Mouse (Mus musculus) adrenal gland, postnatal 25 days (tissue): Measurements from ENCODE around the gene Il17f. TPM values are rescaled to one million over a fixed set of nuclear protein-coding genes. Genes with fewer than 3 reads are reported as not detected.
"Not testable (repeated sequence)": the region's sequence is repeated elsewhere in the genome, so short reads cannot be mapped to it uniquely, and the experiment has no call there.

ENCODE experiments used
- DNase-seq: peaks from one replicate; pipeline ENCODE4 v3.0.0; 2021; ENCODE audit warnings: mixed read lengths
- long read RNA-seq: library from polyadenylated mRNA; stranded (forward); transcript quantifications from one replicate; pipeline ENCODE4 v2.0.0, GENCODE M21; 2021
- total RNA-seq: library from RNA; stranded (reverse); gene quantifications from 2 replicates; pipeline ENCODE4 v1.2.3, GENCODE M21; 2021

Gene Il17f
- total RNA-seq: not detected in 2 replicates
- long read RNA-seq: 0 reads

DNA sequence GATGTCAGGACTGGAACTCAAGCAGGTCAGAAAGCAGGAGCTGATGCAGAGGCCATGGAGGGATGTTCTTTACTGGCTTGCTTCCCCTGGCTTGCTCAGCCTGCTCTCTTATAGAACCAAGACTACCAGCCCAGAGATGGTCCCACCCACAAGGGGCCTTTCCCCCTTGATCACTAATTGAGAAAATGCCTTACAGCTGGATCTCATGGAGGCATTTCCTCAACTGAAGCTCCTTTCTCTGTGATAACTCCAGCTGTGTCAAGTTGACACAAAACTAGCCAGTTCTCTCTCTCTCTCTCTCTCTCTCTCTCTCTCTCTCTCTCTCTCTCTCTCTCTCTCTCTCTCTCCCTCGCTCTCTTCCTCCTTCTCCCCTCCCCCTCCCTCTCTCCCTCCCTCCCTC, at the start of gene Il17f:
Il17f (minus strand) TSS at position 101 of the 400 bp plus-strand sequence.
- DNase-seq: not testable (repeated sequence)

DNA sequence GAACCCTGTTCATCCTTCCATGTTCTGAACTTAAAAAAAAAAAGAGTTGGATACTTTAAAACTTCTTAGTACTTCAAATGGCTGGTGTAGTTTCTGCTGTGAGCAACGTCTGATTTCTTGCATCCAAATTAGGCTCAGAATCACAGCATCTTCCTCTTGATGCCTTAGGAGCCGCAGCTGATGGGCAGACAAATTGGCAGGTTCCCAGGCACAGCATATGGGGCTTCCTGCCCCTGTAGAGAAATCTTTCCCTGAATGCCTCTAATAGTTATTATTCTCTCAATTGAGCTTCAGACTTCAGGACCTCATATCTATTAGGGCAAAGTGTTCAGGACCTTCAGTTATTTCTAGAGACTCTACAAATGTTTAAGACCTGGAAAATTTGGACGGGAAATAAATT, 49.5 kb upstream of the Il17f start:
- DNase-seq: no peak

DNA sequence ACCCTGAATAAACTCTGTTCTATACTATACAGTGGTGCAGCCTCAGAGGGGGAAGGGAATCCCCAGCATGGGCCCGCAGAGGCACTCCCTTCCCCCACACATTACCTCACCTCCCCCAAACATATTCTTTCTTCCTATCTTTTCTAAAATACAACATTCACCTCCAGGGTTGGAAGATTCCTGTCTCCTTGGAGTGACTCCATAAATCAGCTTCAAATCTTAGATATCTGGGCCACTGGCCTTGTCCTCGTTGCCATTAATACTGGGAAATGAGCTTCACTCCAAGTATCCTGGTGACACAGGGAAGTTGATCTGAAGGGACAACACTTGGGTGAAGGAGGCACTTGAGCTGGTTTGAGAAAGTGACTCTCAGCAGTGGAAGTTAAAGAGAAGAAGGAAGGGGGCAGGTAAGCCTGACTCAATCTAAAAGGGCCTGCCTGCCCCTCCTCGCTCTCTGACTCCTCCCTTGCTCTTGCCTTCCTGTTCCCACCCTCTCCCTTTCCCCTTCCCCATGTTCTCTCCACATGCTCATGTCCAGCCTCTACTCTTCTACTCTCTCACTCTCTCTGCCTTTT, 46.2 kb upstream of the Il17f start:
- no peak for DNase-seq

DNA sequence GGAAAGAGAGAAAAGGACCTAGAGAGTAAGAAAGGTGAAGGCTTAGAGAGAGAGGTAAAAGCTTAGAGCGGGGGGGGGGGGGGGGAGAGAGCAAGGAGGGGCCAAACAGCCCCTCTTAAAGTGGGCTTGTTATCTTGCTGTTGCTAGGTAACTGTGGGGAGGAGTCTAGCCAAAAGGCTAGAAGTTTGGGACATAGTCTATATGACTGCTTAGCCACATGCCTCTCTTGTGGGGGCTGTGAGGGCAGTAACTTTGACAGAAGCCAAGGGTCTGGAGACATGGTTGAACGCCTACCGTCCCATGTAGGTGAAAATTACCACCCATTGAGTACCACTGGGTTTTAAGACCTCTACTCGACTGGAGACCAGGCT, 42.7 kb upstream of the Il17f start:
- DNase-seq: no peak

DNA sequence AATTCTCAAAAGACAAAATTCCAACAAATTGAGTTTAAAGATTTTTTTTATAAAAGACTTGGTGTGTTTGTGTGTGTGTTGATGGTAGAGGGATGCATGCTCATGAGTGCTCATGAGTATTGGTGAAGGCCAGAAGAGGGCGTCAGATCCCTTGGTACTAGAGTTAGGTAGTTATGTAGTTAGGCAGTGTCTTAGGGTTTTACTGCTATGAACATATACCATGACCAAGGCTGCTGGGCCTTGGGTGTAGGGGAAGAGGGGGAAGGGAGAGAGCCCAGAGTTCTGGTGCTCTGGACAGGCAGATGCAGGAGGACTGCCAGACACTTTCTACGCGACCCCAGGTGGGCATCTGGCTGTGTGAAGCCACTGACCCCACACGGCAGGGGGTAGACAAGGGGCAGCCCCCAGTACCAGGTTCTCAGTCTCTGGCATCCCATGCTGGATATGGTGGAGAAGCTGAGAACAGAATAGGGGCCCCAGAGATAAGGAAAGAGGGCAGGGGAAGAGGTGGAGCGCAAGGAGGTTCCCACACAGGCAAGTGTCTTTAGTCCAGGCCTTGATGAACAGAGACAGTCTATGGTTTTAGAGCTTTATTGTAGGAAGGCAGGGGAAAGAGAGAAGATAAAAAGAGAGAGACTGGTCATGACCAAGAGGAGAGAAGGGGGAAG, 42.2 kb upstream of the Il17f start:
- no peak for DNase-seq

DNA sequence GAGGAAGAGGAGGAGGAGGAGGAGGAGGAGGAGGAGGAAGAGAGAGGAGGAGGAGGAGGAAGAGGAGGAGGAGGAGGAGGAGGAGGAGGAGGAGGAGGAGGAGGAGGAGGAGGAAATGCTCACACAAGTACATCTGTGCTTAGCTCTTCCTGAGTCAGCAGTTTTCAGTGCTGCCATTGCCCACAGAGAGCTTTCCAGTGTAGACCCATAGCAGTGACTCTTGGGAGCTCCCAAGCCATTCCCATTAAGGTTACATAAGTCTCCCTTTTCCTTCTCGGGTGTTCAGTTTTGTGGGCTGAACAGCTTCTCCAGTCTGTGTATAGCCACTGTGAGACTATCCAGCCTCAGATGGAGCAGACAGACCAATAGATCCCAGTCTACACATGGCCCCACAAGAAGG, 40.1 kb upstream of the Il17f start:
- DNase-seq: no peak

DNA sequence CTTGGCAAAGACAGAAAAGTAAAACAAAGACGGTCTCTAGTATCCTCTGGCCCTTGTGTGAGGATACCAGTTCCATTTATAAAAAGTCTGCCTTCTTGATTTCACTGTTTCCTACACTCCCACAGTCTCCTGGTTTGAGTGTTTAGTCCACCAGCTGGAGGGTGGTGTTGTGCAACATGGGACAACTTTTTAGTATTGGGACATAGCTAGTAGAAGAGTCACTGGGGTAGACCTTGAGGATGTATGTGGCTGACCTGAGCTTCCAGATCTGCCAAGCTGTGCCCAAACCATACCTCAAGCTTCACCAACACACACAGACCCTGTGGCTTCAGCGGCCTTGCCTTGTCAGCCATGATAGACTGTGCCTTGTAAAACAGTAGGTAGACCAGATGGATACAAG, 37.6 kb upstream of the Il17f start:
- no peak for DNase-seq

DNA sequence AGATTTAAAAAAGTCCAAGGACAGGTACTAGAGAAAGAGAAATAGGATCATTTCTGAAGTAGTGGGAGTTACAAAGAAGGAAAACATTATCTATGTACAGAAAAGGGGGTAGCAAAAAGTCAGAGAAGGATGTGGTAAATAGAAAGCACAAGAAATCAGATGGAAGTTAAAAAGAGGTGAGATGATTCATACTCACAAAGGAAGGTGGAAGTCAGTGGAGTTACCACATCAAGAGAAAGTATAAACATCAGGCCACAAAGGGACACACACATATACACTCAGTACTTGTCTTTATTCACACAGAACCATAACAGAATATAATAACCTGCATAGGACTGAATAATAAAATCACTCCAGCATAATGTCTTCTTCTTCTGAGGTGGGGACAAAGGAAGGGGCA, 34.6 kb upstream of the Il17f start:
- no peak for DNase-seq

DNA sequence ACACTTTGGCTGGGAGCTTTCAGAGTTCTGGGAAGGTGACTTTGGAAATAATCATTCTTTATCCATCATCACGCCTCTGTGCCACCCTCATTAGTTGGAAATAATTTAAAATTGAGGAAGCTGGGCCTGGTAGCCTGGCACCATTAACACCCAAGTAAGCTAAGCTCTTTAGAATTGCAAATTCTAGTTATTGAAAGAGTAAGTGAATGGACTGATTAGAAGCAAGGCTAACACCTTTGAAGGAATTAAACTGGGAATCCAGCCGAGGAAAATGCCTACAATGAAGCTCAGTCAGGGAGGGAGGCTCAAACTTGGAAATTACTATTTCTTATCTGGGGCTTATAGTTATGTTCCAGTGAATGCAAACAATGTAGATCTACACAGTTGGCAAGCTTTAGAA, 33.5 kb upstream of the Il17f start:
- no peak for DNase-seq

DNA sequence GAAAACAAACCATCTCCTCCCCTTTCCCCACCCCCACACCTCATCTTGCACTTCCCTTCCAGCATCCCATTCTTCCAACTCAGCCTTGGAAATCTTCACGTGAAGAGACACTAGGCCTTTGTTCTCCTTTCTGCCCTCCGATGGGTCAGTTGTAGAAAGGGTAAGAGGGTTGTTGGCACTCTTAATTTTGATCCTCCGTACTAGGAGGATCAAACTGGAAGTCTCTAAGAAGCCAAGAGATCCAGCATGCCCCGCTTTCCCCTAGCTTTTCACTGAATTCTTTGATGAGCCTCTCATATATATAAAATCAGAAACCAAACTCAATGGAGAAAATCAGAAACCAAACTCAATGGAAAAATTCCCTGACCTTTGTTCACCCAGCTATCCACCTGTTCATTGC, 33.1 kb upstream of the Il17f start:
- no peak for DNase-seq

DNA sequence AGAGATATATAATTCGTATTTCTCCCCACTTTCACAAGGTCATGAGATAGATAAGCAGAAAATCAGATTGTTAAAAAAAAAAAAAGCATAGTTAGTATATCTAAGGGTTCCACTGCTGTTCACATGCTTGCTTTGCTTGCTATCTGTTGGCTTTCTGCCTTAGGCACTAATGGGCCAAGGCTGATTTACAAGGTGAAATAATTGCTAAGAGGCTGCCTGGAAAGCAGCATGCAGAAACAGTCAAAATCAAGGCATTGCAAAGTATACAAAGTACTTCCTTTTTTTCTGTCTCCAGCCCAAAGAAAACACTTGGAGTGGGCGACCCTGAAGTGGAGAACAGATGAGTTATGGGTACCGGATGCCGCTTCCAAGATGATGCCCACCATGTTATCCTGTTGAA, 30.5 kb upstream of the Il17f start:
- no peak for DNase-seq

DNA sequence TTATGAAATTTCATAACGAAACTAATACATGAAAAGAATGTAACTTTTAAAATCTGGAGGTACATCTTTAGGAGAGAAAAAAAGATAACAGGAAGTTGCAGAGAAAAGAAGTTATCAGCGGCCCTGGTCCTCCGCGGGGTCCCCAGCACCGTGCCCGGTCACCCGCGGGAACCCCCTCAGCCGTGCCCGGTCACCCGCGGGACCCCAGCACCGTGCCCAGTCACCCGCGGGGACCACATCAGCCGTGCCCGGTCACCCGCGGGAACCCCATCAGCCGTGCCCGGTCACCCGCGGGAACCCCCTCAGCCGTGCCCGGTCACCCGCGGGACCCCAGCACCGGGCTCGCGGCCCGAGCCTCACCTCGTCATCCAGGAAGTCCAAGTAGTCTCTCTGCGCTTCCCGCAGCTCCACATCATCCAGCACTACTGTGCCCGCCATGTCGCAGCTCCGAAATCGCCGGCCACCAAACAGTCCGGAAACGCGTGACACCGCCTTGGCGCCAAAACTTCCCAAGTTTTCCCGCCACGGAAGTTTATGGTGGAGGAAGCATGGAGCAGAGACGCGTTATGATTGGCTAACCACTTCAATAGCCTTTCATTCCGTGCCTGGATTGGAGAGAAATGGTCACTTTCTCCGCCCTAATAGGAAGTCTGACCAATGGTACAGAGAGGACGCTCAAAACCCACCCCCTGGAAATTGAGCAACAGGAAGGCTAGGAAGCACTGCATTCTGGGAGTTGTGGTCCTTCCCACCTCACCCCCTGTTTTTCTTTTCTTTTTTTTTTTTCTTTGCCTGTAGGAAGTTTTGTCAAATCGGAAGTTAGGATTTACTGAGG, 29.6 kb upstream of the Il17f start, which contains the start of gene Mcm3:
Mcm3 (minus strand) TSS at position 542 of the 835 bp plus-strand sequence.
- peak; percentile 84 for DNase-seq

DNA sequence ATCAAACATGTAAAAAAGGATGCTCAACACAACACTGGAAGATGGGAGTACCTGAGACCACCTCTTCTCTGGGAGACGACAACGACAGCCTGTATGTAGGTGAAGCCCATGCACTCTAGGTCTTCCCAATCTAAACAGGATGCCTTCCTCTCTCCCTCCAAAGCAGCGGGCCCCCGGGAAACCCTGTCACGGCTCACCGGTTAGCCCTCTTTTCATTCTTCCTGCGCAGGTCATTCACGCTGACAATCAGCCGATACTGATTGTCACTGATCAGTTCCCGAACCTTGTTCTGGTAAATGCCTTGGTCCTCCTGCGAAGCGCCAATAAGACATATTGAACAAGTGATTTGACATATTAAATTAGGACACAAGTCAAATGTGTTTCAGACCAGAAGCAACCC, 27.2 kb upstream of the Il17f start:
- no peak for DNase-seq

DNA sequence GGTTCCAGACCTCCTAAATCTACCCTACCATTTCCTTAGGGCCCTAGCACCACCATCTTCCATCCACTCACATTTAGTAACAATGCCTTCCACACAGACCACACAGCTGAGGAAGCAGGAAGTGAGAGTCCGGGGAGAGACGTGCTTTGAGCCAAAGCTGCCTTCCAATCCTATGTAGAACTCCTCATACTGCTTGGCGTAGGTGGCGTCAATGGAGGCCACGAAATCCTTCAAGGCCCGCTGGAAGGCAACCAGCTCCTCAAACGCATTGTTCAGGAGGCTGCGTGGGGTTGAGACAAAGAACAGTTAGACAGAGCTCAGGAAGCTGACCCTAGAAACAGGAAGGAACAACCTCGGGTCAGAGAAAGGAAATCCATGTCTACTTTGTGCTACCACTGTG, 26.8 kb upstream of the Il17f start:
- no peak for DNase-seq

DNA sequence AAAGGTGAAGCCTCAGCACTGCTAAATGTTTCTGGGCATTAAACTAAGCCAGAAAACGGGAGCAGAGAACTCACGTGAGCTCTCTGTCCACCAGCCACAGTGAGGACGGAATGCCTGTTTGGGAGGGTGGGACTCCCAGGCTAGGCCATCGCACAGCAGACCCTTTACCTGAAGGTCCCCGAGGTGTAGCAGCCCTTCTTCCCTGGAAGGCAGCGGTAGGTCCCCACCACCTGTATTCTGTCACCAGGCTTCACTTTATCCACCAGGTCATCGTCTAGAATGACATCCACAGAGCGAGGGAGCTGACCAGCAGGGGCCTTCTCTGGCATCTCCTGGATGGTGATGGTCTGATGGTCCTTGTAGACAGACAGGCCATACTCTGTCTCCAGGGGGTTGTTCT, 24.1 kb upstream of the Il17f start:
- DNase-seq: no peak

DNA sequence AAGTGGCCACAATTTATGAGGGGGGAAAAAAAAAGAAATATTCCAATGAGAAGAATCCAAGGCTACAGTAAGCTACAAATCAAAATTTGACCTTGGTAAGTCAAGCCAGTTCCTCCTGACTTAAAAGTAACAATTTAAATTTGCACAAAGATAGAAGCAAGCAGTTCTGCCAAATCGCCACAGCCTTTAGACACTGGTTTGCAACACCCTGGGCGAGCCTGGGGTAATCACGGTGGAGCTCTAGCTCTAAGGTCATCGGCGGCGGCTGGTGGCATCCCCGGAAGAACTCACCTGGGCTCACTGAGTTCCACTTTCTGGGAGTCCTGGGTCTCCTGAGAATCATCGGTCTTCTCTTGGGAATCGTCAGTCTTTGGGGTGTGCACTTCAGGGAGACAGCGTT, 14.1 kb upstream of the Il17f start:
- DNase-seq: no peak

DNA sequence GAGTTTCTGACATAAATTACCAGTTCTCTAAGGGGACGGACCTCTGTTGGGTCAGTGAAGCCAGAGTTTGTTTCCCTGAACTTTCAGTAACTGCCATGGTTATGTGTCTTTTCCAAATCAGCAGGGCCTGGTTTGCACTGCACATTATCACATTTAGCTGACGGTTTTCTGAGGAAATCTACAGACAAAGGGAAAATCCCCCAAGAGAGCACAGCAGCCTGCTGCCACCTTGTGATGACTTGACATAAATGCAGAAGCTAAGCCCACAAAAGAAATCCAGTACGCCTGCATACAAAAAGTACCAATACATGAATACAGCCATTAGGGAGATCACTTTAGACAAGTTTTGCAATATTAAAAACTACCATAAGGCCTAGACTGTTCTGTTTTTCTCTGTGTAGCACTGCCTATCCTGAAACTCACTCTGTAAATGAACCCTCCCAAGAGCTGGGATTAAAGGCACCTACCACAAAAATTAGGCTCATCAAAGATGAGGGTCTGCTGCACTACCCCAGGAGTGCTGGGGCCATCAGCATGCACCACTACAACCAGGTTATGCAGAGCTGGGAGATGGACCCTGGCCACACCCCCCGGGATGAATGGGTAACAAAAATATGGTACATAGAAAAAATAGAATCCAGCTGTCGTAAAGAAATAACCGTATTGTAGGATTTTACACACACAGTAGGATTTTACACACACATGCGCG, 11.4 kb upstream of the Il17f start:
- DNase-seq: no peak

DNA sequence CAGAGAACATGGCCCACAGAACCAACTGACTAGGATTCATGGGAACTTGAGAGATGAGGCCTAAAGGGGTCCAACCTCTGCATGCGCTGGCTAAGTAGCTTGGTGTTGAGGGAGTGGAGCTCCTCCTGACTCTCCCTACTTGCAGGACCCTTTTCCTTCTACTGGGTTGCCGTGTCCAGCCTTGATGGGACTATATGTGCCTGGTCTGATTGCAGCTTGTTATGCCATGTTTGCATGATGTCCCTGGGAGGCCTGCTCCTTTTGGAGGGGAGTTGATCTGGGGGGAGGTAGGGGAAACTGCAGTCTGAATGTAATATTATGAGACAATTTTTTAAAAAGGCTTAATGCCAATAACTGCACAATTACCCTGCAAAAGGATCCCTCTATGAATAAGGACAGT, 10.9 kb upstream of the Il17f start:
- DNase-seq: no peak

DNA sequence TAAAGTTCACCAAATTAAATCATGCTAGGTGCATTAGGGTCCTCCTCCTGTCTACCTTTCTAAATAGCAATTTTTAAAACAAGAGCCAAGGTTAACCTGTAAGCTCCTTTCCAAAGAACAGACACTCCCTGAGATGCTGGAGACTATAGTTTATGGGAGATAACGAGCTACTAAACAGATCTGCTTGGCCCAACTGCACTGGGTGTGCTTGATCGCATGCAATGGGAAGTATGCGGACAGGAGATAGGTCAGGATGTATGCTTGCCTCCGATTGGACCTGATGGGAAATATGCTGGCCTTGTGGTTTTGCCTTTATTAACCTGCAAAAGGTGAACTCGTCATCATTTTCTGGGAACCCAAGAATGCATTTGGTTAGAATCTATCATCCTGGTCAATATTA, 4.8 kb upstream of the Il17f start:
- no peak for DNase-seq

DNA sequence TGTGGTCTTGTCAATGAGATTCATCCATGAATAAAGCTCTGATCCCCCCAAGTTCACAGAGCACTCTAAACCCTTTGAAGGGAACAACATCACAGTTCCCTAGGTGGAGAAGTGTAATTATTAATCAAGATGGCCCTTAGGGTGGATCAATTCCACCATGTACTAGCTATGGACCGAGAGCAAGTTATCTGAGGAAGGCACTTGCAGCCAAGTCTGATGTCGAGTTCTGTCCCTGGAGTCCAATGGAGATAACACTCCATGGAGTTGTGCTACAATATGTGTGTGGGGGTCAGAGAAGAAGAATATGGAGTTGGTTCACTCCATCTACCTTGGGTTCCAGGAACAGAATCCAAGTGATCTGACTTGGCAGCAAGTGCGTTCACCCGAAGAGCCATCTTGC, 4.3 kb upstream of the Il17f start:
- no peak for DNase-seq

DNA sequence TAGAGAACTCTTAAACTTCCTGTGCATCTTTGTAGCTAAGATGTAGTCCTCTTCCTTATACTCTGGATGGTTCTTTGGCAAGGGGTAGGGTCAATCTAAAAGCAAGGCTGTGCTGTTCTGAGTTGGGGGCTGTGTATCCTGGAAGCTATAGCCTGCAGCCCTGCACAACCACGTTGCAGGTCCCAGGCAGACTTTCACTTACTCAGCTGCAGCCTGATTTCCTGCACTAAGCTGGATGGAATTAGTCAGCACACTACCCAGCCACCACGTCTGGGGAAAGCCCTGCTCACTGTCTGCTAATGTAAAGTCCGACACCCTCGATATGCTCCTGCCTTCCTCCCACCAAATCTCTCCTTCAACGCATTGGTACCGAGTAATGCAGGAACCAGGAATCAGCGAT, 997 bp upstream of the Il17f start:
- DNase-seq: no peak

DNA sequence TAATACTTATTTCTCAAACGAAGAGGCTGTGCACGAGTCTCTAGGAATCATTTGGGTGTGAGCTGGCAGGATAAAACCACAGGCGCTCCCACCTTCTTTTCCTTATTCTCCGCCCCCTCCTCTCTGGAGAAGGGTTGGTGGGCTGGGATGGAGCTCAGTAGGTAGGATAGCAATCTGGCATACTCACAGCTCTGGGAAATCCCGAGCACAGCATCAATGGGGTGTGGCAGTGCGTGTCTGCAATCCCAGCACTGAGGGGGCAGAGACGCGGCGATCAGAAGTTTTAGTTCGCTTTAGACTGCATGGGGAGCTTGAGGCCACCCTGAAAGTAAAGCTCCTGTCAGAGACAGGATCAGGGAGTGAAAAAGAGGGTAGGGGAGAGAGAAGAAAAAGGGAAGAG, 2.0 kb downstream of the Il17f start:
- no peak for DNase-seq

DNA sequence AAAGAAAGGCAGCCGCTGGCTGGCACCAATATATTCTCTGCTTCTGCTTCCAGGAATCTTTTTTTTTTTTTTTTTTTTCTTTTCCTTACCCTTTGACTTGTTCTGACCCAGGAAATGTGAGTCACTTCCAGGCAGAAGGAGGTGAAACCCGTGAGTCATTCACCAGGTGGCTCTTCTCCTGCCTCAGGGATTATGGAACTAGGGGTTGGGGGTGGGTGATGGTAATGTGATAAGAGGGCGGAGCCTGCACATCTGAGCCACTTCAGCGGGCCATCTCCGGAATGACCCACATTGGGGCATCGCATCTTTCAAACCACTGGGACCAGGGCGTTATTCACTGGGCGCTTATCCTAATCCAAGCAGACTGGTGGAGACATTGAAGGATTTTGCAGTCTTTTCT, 3.4 kb downstream of the Il17f start:
- no peak for DNase-seq
